Mouse (Mus musculus) thymus, postnatal 4 days (tissue): ENCODE measurements at regions not wholly inside any gene's neighbourhood (a gene's known extent, or its start where the extent isn't known, plus 50 kb on each side); places are given as distances from the start of the nearest gene placed in this dataset.

ENCODE experiments used
- DNase-seq: peaks from one replicate; pipeline ENCODE4 v3.0.0; 2021

GRCm38 (mm10) chr4:39508866-39509265, 58.8 kb downstream of the 1700009N14Rik start:
- DNase-seq: no peak

GRCm38 (mm10) chr4:39527492-39527891, 77.4 kb downstream of the 1700009N14Rik start:
- DNase-seq: no peak

- DNase-seq: no peak
These were observed 78.6 kb downstream of the 1700009N14Rik start for GRCm38 (mm10) chr4:39528661-39529060.

GRCm38 (mm10) chr4:39556101-39556763, 106.1 kb downstream of the 1700009N14Rik start:
- no peak for DNase-seq

DNA sequence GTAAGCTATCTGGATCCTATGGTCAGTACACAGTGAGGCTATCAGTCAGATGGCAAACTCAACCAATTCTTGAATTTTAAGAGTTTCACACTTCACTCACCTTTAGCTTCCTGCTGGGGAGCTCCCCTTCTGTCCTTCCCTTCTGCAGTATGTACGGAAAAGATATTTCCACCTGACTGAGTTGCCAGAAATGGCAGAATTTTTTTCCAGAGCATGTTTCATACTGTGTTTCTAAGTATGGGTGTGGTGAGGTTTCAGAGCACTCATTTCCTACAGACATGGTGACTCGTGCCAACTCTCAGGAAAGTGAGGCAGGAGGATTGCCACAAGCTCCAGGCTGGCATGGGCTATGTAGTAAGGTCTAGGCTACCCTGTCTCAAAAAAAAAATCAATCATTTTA, 147.3 kb downstream of the 1700009N14Rik start:
- no peak for DNase-seq

DNA sequence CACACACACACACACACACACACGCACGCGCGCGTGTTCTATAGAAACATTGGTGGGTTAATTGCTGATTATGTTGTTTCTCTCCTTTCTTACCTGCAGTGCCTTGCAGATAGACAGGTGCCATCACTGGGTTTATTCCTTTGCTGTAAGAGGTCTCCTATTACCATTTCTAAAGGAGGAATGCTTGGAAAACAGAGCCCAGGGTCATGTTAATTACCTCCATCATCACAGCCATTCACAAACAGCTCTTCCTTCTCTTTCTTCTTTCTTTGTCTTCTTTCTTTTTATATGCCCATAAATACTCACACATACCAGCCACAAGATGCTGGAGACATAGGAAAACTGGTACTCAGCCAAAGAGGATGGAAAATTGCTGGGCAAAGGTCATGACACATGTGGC, 155.0 kb downstream of the 1700009N14Rik start:
- no peak for DNase-seq

- DNase-seq: no peak
These were observed 194.0 kb downstream of the 1700009N14Rik start for GRCm38 (mm10) chr4:39644136-39644535.

- no peak for DNase-seq
These were observed 194.8 kb downstream of the 1700009N14Rik start for GRCm38 (mm10) chr4:39644849-39645248.

GRCm38 (mm10) chr4:39660538-39660937, 210.4 kb downstream of the 1700009N14Rik start:
- no peak for DNase-seq

- DNase-seq: no peak
These were observed 222.5 kb downstream of the 1700009N14Rik start for GRCm38 (mm10) chr4:39672609-39673008.

- no peak for DNase-seq
These were observed 245.1 kb downstream of the 1700009N14Rik start for GRCm38 (mm10) chr4:39695236-39695635.

DNA sequence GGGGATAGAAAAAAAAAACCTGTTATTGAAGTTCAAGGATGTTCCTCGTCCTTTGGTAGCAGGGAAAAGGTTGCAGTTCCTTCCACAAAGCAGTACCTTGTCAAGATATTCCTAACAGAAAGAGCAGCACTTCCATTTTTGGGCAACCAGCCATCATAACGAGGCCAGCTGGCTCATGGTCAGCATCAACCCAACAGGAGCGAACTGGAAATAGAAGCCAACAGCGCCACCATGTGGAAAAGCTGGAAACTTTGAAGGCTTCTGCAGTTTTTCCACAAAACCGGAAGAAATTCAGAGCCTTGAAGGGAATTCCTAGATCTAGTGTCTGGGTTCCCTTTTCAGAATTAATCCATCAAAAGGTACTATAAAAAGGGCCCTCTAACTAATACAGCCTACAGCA, 247.5 kb downstream of the 1700009N14Rik start:
- peak; percentile 7 for DNase-seq

GRCm38 (mm10) chr4:39699347-39699746, 249.3 kb downstream of the 1700009N14Rik start:
- no peak for DNase-seq

DNA sequence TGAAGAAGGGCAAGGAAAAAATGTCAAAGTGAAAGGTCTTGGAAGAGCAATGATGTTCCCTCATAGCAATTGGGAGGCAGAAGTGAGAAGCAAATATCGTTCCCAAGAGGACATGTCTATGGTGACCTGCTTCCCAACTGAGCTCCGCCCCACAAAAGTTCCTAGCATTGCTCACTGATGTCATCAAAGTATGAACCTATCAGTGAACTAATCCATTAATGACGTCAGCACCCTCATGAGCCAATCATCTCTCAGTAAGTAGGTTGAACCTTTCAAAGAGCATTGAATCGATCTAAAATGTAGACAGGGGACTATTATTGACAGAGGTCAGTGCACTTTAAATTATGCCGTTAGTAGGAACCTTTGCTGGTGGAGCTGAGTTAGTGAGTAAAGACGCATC, 267.4 kb downstream of the 1700009N14Rik start:
- DNase-seq: no peak

DNA sequence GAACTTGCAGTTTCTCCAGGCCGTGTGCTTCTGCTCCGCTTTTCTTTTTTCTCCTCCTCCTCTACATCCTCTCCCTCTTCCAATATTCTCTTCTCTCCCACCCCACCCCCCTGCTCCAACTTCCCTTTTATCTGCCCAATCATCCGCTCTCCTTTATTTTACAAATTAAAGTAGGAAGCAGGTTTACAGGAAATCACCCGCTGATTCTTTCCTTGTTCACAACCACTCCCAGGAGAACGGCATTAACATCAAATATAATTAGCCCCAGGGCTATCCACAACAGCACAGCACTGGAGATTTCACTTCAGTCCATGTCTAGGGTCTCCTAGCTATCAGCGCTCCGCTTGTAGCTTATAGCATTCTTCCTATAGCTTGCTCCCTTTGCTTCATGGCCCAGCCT, 268.6 kb downstream of the 1700009N14Rik start:
- no peak for DNase-seq

- DNase-seq: no peak
These were observed 269.9 kb downstream of the 1700009N14Rik start for GRCm38 (mm10) chr4:39719951-39720350.

DNA sequence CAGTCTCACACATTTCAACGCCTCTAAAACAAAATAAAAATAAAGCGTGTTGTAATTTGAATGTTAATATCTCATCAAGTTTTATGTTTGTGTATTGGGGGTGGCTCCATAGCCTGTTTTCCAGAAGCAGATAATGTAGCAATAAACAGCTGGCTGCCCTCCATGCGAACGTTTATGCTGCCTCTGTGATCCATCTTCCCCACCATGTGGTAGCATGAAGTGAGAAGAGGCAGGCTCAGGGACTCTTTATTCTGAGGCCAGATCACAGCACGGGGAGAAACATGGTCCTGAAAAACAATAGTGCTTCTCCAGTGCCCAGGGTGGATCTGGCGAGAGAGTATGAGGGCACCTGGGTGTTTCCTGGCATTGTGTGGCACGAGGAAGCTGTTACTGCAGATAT, 271.4 kb downstream of the 1700009N14Rik start:
- no peak for DNase-seq

DNA sequence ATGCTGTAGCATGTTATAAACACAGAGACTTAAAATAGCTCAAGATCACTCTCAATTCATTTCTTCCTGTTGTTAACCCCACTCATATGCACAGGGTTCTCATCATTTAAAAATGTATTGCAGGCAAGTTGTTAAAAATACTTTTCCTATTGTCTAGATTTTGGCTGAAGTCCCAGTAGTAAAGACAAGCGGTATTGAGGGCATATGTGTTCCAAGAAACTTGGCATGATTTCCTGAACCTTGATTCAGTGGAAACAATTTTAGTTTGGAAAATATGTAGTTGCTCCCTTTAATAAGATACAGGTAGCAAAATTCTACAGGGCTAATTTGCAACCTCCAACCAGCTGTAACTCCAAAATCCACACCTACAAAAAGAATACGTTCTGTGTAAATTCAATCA, 315.5 kb downstream of the 1700009N14Rik start:
- no peak for DNase-seq

DNA sequence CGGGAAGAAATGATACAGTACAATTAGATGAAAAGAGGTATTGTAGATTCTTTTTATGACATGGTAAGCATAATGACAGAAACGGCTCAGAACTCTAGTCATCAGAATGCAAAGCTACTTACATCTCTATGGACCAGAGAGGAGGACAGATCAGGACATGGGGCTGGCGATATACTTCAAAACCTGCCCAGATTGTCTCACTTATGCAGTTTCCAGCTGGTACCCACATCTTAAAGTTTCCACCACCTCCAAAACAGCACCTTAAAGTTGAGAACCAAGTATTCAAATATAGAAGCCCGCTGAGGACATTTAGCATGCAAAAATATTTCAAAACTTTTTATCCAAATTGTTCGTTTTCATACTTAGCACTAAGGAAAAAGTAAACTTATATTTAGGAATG, 341.0 kb downstream of the 1700009N14Rik start:
- no peak for DNase-seq

DNA sequence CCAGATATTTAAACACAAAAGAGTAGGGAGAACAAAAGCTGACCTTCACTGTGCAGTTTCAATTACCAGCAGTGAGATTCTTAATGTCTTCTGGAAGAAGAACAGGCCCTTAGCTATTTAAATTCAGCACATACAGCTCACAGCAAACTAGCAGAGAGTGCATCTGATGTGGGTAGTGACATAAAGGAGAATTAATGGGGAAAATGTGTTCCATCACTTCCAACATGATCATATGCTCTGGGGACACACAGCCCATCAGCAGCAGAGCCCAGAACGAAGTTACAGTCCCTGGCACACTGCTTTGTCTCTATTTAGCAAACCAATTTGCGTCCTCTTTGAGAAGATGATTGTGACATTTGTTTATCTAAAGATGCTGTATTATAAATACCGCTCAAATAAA, 332.9 kb upstream of the Aco1 start:
- no peak for DNase-seq

- no peak for DNase-seq
These were observed 330.1 kb upstream of the Aco1 start for GRCm38 (mm10) chr4:39812766-39813165.

- DNase-seq: no peak
These were observed 327.3 kb upstream of the Aco1 start for GRCm38 (mm10) chr4:39815620-39816019.

GRCm38 (mm10) chr4:39817675-39818074, 325.2 kb upstream of the Aco1 start:
- DNase-seq: no peak

GRCm38 (mm10) chr4:39833634-39834033, 309.2 kb upstream of the Aco1 start:
- DNase-seq: no peak
